Mouse (Mus musculus) adrenal gland, postnatal 10 days (tissue): ENCODE results near the gene Pilrb1. TPM values are rescaled to one million over a fixed set of nuclear protein-coding genes. Genes with fewer than 3 reads are reported as not detected.

Experiments
- DNase-seq: peaks from one replicate; pipeline ENCODE4 v3.0.0; 2021; ENCODE audit warnings: mixed read lengths
- total RNA-seq, 2 experiments: library from RNA; stranded (reverse); gene quantifications; 2 replicates each; pipeline ENCODE4 v1.2.3; 2021

Gene Pilrb1
- total RNA-seq, 2 experiments from 2014 or later: 1.5 to 2.1 TPM

DNA sequence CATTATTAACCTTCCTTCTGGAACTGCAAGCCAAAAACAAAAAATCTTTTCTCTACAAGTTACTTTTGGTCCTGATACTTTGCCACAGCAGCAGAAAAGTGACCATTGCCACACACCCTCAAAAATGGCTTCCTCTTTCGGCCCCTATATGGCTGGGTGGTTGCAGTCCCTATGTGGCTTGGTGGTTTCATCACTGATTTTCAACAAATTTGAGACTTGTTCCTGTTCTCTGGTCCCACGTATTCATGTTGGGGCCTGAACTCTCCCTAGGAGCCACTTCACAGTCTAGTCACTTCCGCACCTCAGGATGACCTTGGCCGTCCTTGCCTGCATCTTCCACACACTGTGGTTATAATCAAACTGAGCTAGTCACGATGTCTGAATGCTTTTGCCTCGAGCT, 29.2 kb downstream of the Pilrb1 start:
- no peak for DNase-seq

DNA sequence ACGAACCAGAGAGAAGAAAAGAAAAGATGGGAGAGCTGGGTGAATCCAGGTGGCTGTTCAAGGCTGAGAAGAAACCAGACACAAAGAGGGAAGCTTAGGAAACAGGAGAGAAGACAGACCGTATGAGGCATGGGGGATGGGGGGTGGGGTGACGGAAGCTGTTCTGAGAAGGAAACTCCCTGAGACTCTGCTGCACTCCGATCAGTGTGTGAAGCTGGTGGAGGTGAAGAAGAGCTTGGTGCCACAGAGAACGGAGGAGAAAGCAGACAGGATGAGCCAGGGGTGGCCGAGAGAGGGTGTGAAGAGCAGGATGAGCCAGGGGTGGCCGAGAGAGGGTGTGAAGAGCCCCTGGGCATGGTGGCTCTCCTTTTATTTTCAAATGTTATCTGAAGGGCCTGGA, 31.5 kb downstream of the Pilrb1 start:
- DNase-seq: no peak

DNA sequence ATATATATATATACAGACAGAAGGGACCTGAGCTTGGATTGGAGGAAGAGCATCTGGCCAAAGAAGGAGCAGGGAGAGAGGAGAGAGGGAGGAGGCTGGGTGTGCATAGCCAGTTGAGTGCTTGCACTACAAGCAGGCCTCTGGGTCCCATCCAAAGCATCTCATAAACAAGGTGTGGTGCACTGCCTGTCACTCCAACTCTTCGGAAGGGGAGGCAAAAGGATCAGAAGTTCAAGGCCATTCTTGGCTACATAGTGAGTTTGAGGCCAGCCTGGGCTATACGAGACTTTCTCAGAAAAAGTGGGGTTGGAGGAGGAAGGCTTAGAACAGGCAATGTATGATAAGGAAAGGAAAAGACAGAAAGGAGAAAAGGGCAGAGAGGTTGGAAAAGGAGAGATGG, 31.9 kb downstream of the Pilrb1 start:
- DNase-seq: no peak

DNA sequence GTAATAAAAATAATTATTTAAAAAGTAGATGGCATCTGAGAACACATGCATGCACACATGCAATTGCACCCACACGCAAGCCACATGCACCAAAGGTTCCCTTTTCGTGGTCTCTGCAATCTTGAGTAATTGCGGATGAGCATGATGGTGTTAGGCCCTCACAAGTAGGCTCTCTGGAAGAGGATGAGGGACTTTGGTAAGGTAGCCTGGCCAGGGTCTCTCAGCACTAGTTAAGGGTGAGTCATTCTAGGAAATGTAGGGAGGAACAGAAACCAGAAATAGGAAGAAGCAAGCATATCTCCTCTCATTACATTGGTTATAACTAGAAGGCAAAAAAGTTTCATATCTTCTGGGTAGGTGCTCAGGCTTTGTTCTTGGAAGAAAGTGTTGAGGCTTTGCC, 32.9 kb downstream of the Pilrb1 start:
- DNase-seq: no peak

DNA sequence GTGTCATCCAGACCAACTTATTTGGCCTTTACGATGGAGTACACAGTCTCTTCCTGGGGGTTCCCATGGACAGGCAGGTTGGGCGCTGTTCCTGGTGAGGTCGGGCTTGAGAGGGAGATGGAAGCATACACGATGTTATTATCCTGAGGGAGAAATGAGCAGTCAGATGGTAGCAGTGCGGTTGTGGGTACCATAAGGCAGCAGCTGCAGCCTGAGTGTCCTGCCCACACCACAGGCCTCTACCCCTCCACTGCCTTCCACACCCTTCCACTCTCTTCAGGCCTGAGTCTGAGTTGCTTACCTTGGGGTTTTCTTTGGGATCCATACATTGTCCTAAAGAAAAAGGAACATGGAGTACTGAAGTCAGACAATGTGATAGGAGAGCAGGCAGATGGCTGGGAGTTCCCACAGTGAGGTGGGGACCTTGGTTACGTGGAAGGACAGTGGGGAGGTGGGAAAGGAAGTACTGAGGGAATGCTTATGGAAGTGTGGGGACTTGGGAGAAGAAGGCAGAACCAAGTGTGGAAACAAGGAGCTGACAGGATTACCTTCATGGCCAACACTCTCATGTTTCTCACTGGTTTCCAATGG, 34.4 kb downstream of the Pilrb1 start:
- DNase-seq: no peak

DNA sequence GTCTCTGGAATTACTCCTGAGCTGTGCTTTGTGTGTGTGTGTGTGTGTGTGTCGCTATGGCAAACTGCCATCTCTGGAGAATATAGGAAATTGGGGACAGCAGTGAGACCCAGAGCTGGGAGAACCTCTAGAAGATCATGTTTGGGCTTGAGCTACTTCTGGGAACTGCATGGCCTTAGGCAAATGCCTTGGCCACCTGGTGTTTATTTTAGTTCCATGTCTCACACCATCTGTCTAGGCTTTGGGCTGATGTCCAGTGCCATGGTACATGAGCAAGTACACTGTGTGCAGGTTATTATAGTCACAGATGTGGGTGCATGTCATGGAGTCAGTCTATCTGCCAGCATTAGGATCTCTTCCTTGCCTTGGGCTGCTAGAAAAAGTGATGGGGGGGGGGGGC, 35.3 kb downstream of the Pilrb1 start:
- no peak for DNase-seq

DNA sequence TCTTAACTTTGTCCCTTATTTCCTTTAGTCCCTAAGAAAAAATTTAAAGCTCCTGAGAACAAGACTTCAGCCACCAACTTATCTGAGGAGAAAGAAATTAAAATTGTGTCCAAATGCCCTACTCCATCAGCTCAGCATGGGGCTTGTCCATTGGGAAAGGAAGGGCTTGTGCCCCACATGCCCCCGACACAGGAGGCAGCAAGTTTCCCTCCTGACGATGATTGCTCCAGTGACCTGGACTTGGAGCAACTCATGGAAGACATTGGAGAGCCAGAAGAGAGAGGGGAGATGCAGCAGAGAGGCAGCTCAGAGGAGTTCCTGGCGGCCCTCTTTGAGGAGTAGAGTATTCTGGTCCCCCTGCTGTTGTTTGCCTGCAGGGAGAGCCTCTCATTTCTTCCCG, 35.8 kb downstream of the Pilrb1 start:
- no peak for DNase-seq

DNA sequence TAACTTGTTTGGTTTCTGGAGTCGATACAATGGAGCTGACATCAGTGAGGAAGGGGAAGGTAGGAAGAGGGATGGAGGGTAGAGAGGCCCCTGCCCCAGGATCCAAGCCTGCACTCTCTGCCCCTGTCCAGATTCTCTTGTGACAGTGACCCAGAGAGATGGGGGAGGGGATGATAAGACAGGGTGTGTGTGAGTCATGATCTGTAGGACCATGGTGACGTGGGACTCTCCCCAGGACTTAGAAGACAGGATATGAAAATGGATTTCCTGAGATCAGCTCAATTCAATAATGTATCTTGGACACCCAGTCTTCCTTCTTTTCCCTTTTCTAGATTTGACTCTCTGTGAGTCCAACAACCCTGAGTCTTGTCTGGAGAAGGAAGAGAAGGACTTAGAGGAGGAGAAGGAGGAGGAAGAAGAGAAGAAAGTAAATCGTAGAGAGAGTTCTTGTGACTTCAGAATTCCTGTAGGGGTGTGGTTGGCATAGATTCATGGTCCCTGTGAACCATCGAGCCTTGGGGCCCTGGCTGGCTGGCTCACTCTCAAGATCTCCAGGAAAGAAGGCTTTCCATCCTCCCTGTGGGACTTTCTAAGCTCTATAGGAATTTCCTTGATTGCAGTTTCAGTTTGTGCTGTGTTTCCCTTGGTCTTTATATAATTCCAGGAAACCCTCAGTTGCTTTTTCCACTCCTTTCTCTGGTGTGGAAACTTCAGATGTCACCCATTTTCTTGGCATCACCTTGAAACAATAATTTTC, 40.3 kb downstream of the Pilrb1 start:
- DNase-seq: no peak

DNA sequence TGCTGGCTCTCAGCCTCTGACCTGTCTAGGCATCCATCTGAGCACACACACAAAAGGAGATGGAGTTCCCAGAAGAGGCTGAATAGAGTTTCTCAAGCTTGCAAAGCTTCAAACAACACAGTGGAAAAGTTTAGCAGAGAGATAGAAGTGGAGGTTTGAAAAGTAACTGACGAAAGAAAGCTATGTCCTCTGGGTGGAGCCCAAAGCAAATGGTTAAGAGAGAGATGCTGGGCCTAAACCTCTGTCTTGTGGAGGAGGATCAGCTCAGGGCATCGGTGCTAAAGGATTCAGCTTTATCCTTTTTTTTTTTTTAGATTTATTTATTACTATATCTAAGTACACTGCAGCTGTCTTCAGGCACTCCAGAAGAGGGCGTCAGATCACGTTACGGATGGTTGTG, 49.6 kb downstream of the Pilrb1 start:
- no peak for DNase-seq

DNA sequence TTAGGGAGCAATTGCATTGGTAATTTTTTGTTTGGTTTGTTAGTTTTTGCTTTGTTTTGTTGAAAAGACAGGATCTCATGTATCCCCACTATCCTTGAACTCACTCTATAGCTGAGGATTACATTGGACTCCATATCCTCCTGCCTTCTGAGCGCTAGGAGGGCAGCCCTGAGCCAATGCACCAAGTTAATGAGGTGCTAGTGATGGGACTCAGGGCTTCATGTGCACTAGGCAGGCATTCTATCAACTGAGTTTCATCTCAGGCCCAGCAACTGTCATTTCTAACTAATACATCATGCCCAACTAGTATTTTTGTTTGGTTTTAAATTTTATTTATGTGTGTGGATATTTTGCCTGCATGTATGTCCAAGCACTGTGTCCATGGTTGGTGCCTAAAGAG, 51.7 kb downstream of the Pilrb1 start:
- no peak for DNase-seq

Other genes starting within 250 kb of the Pilrb1 start
- 100 to 1,000 TPM; 347 to 368 TPM for gene Pcolce, start 244.3 kb downstream of the Pilrb1 start, total RNA-seq
- gene Fbxo24, start 229.1 kb downstream of the Pilrb1 start, total RNA-seq: 1 to 10 TPM in 1 of 2 experiments, under 1 TPM in 1; 0.51 to 1.2 TPM
- 10 to 100 TPM; 25.0 to 29.9 TPM for gene Lrch4, start 229.0 kb downstream of the Pilrb1 start, total RNA-seq
- gene Gm20605, start 228.9 kb downstream of the Pilrb1 start, total RNA-seq: 10 to 100 TPM in 1 of 2 experiments, 1 to 10 TPM in 1; 5.7 to 10.6 TPM
- gene Sap25, start 216.8 kb downstream of the Pilrb1 start, total RNA-seq: 1 to 10 TPM; 4.2 to 9.7 TPM
- gene Irs3, start 212.4 kb downstream of the Pilrb1 start, total RNA-seq: 1 to 10 TPM; 2.1 to 4.0 TPM
- gene Agfg2, start 173.4 kb downstream of the Pilrb1 start, total RNA-seq: 10 to 100 TPM; 21.0 to 21.9 TPM
- gene Nyap1, start 116.5 kb downstream of the Pilrb1 start, total RNA-seq: 1 to 10 TPM; 4.9 to 6.5 TPM
- gene Tsc22d4, start 112.4 kb downstream of the Pilrb1 start, total RNA-seq: 100 to 1,000 TPM in 1 of 2 experiments, 10 to 100 TPM in 1; 88.3 to 101 TPM
- gene Ppp1r35, start 79.3 kb downstream of the Pilrb1 start, total RNA-seq: 10 to 100 TPM; 21.6 to 23.1 TPM
- 10 to 100 TPM; 43.5 to 47.9 TPM for gene Mepce, start 70.5 kb downstream of the Pilrb1 start, total RNA-seq
- gene Zcwpw1, start 70.3 kb downstream of the Pilrb1 start, total RNA-seq: 1 to 10 TPM; 5.9 to 6.7 TPM
- gene Pilra, start 21.8 kb downstream of the Pilrb1 start, total RNA-seq: 1 to 10 TPM; 1.6 to 2.8 TPM
- gene Pilrb2, start 13.7 kb upstream of the Pilrb1 start, total RNA-seq: 1 to 10 TPM; 2.0 to 2.2 TPM
- gene Cyp3a13, start 63.5 kb upstream of the Pilrb1 start, total RNA-seq: 1 to 10 TPM; 3.0 to 8.2 TPM
- 1 to 10 TPM; 1.2 to 2.2 TPM for gene Gjc3, start 105.0 kb upstream of the Pilrb1 start, total RNA-seq
- gene Azgp1, start 123.4 kb upstream of the Pilrb1 start, total RNA-seq: 100 to 1,000 TPM in 1 of 2 experiments, 10 to 100 TPM in 1; 48.9 to 125 TPM
- not detected for gene Smok3a, start 163.2 kb upstream of the Pilrb1 start, total RNA-seq
- gene Smok3b, start 163.3 kb upstream of the Pilrb1 start, total RNA-seq: not detected
- gene Smok3c, start 195.1 kb upstream of the Pilrb1 start, total RNA-seq: not detected
- 10 to 100 TPM; 29.2 to 33.8 TPM for gene Zkscan1, start 227.0 kb upstream of the Pilrb1 start, total RNA-seq